Mouse (Mus musculus): Measurements from ENCODE around the gene Setd3. TPM values are rescaled to one million over a fixed set of nuclear protein-coding genes. Genes with fewer than 3 reads are reported as not detected.

Gene Setd3
- polyA plus RNA-seq, 1 experiment: 9.6 TPM

DNA sequence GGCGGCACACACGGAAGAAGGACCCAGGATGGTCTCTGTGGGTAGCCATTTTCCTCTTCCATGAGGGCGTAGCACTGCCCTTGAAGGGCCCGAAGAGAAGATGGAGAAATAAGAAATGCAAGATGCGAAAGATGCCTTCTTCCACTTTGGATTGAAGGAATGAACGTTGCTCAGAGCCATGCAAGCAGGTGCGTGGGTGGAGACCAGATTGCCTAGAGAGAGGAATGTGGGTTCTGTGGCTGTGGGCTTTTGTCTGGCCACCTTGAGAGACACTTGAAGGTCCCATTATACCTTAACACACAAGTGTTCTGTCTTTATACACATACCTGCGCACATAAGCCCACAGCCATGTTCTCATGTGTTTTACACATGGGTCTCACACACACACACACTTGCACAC lies 81.5 kb downstream of the Setd3 start:
- 90% methylated on average over 8 of the region's 8 CpGs for WGBS
- H3K36me3 ChIP-seq (ENCODE audit: control insufficient read depth, insufficient read depth, low read length): no peaks in the 10 kb centered on the region
- no peak overlapping the region for H3K27ac ChIP-seq (ENCODE audit: insufficient read depth, low read length)
- H3K4me1 ChIP-seq (ENCODE audit: control insufficient read depth, insufficient read depth, insufficient read length): peaks cover 2% of the 10 kb centered on the region; the same call in 1 of the 2 replicates
- no peak for DNase-seq (ENCODE audit: low read depth in 1 of 2, low spot score in 2 of 2)
- H3K27me3 ChIP-seq (ENCODE audit: control insufficient read depth, insufficient read depth, low read length): no peaks in the 10 kb centered on the region
- H3K4me3 ChIP-seq (ENCODE audit: extremely low read depth, insufficient read depth, insufficient read length): no peak overlapping the region
- TF ChIP-seq CTCF (IDR thresholded peaks at IDR 0.05; ENCODE audit: extremely low read depth, insufficient read depth, insufficient read length, insufficient replicate concordance) (no peak), POLR2A (IDR thresholded peaks at IDR 0.05; ENCODE audit: low read depth, low read length) (no peak)

DNA sequence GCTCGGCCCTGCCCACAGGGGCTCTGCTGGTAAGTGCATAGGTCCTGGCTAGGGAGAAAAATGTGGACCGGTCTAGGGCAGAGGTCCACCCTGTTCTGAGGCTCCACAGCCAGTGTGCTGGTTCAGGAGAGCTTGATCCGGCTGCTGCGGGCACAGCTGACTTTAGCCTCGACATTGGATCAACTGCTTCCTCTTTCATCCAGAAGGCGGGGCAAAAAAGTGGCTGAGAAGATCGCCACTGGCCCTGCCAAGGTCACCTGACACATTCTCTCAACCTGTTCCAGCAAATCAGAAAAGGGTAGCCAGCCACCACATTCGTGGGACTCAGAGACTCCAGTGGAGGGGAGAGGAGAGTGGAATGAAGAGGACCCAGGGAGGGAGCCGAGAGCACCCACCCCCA lies 90.9 kb downstream of the Setd3 start:
- Histone ChIP-seq H3K36me3 (ENCODE audit: control insufficient read depth, insufficient read depth, low read length) (no peaks in the 10 kb centered on the region), H3K27ac (ENCODE audit: insufficient read depth, low read length) (no peak overlapping the region), H3K27me3 (ENCODE audit: control insufficient read depth, insufficient read depth, low read length) (no peaks in the 10 kb centered on the region), H3K4me3 (ENCODE audit: extremely low read depth, insufficient read depth, insufficient read length) (no peak overlapping the region), H3K4me1 (ENCODE audit: control insufficient read depth, insufficient read depth, insufficient read length) (no peaks in the 10 kb centered on the region; the same call in 1 of the 2 replicates)
- TF ChIP-seq POLR2A (IDR thresholded peaks at IDR 0.05; ENCODE audit: low read depth, low read length) (no peak), CTCF (IDR thresholded peaks at IDR 0.05; ENCODE audit: extremely low read depth, insufficient read depth, insufficient read length, insufficient replicate concordance) (no peak)
- 49% methylated on average over 9 of the region's 9 CpGs for WGBS
- no peak for DNase-seq (ENCODE audit: low read depth in 1 of 2, low spot score in 2 of 2)

DNA sequence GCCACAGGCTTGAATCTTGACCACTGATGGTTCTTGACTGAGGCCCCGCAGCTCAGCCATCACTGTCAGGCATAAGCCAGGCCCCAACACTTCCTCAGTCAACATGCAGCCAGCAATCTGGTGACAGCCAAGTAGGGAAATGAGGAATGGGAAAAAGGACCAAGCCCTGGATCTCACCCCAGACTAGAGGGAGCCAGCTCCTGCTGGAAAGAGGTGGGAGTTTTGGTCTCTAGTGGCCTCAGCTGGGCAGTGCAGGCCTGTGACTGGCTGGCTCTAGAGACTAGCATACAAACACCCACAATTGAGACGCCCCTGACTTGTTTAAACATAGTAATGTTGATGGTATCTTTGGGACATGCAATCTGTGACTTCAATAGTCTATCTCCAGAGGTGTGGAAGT lies 91.6 kb downstream of the Setd3 start:
- no peak overlapping the region for H3K27ac ChIP-seq (ENCODE audit: insufficient read depth, low read length)
- WGBS: 74% methylated on average over 2 of the region's 2 CpGs
- H3K4me1 ChIP-seq (ENCODE audit: control insufficient read depth, insufficient read depth, insufficient read length): no peaks in the 10 kb centered on the region; the same call in 1 of the 2 replicates
- no peak overlapping the region for H3K4me3 ChIP-seq (ENCODE audit: extremely low read depth, insufficient read depth, insufficient read length)
- no peak for DNase-seq (ENCODE audit: low read depth in 1 of 2, low spot score in 2 of 2)
- no peaks in the 10 kb centered on the region for H3K36me3 ChIP-seq (ENCODE audit: control insufficient read depth, insufficient read depth, low read length)
- no peaks in the 10 kb centered on the region for H3K27me3 ChIP-seq (ENCODE audit: control insufficient read depth, insufficient read depth, low read length)
- TF ChIP-seq POLR2A (IDR thresholded peaks at IDR 0.05; ENCODE audit: low read depth, low read length): no peak
- TF ChIP-seq CTCF (IDR thresholded peaks at IDR 0.05; ENCODE audit: extremely low read depth, insufficient read depth, insufficient read length, insufficient replicate concordance): no peak

DNA sequence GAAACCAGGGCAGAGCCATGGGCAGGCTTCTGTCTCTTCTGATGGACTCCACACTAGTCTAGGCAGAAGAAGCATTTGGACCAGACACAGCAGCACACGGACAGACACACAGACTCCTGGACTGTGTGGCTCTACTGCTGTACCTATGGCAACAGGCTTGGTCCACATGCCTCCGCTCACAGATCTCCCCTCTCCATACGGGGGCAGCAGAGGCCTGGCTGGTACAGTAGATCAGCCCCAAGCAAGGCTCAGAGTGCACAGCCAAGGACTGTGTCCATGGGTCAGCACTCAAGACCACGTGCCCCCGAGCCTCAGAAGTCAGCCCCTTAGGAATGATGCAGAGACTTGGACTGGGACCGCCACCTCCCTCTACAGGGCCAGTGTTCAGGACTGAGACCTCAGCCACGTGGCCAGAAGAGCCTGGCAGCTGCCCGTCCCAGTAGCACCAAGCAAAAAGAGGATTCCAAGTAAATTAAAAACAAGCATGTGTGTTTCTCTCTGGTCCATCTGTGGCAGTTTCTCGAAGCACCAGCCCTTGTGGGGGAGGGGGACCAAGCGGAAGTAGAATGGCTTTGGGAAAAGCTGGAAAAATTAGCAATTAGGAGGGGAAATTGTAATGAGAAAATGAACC lies 100.9 kb downstream of the Setd3 start:
- no peaks in the 10 kb centered on the region for H3K36me3 ChIP-seq (ENCODE audit: control insufficient read depth, insufficient read depth, low read length)
- 77% methylated on average over 10 of the region's 10 CpGs for WGBS
- no peaks in the 10 kb centered on the region for H3K27me3 ChIP-seq (ENCODE audit: control insufficient read depth, insufficient read depth, low read length)
- H3K4me1 ChIP-seq (ENCODE audit: control insufficient read depth, insufficient read depth, insufficient read length): no peaks in the 10 kb centered on the region
- no peak for DNase-seq (ENCODE audit: low read depth in 1 of 2, low spot score in 2 of 2)
- TF ChIP-seq CTCF (IDR thresholded peaks at IDR 0.05; ENCODE audit: extremely low read depth, insufficient read depth, insufficient read length, insufficient replicate concordance) (no peak), POLR2A (IDR thresholded peaks at IDR 0.05; ENCODE audit: low read depth, low read length) (no peak)
- H3K27ac ChIP-seq (ENCODE audit: insufficient read depth, low read length): no peak overlapping the region
- H3K4me3 ChIP-seq (ENCODE audit: extremely low read depth, insufficient read depth, insufficient read length): no peak overlapping the region

DNA sequence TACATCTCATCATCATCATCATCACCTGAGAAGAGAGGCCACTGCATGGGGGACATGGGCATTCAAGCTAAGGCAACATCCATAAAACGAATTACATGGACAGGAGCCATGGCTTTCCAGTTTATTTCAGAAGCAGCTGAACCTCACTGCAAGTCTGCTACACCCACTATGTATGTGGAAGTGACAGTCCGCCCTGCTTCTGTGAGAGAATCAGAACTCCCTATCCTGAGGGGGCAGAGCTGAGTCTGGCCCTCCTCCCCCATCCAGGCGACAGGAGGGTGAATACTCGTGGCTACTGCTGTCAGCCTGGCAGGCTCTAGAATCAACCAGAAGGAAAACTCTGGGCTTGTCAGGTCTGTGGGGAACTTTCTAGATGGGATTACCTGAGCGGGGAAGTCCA lies 106.2 kb downstream of the Setd3 start:
- Histone ChIP-seq H3K36me3 (ENCODE audit: control insufficient read depth, insufficient read depth, low read length) (no peaks in the 10 kb centered on the region), H3K27ac (ENCODE audit: insufficient read depth, low read length) (no peak overlapping the region), H3K27me3 (ENCODE audit: control insufficient read depth, insufficient read depth, low read length) (no peaks in the 10 kb centered on the region), H3K4me1 (ENCODE audit: control insufficient read depth, insufficient read depth, insufficient read length) (no peaks in the 10 kb centered on the region), H3K4me3 (ENCODE audit: extremely low read depth, insufficient read depth, insufficient read length) (no peak overlapping the region)
- no peak for DNase-seq (ENCODE audit: low read depth in 1 of 2, low spot score in 2 of 2)
- TF ChIP-seq CTCF (IDR thresholded peaks at IDR 0.05; ENCODE audit: extremely low read depth, insufficient read depth, insufficient read length, insufficient replicate concordance): no peak
- no peak for TF ChIP-seq POLR2A (IDR thresholded peaks at IDR 0.05; ENCODE audit: low read depth, low read length)
- WGBS: 73% methylated on average over 5 of the region's 5 CpGs

DNA sequence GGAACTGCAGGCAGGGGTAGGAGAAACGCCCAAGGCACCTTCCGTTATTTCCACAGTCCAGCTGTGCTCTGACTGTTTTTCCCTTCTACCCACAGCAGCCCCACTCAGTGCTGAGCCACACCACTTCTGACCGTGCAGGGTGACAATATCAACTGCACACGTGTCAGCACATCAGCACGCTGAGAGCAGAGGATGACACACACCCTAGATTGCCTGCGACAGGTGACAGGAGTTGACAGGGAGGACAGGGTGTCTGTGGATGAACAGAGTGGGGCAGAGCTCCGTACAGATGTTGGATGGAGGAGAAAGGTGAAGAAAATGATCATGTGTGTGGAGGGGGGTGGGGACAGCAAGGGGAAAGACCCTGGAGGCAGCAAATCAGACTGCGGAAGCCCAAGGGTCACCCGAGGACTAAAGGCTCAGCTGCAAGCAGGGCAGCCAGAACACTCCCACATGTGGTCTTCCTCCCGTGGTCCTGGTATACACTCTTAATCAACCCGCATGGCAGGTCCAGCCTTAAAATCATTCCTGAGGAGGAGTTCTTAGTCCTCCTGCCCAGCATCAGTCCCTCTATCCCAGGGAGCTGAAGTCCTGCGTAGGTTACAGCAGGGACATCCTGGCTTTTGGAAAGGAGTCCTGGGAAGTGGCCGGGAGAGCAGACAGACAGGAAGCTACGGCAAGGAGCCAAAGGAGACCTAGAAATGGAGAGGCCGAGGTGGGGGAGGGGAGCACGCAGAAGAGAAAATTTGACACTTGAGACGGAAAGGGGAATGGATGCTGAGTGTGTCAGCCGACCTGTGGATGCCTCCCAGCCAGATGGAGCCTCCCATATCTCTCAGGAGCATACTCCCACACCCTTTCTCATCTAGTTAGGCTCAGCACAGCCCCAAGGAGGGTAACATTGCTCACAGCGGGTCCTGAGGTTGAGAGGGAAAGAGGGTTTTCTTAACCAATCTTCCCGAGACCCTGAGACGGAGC lies 108.1 kb downstream of the Setd3 start:
- no peak for DNase-seq (ENCODE audit: low read depth in 1 of 2, low spot score in 2 of 2)
- Histone ChIP-seq H3K36me3 (ENCODE audit: control insufficient read depth, insufficient read depth, low read length) (no peaks in the 10 kb centered on the region), H3K4me3 (ENCODE audit: extremely low read depth, insufficient read depth, insufficient read length) (no peak overlapping the region), H3K27ac (ENCODE audit: insufficient read depth, low read length) (no peak overlapping the region), H3K27me3 (ENCODE audit: control insufficient read depth, insufficient read depth, low read length) (no peaks in the 10 kb centered on the region), H3K4me1 (ENCODE audit: control insufficient read depth, insufficient read depth, insufficient read length) (no peaks in the 10 kb centered on the region)
- TF ChIP-seq POLR2A (IDR thresholded peaks at IDR 0.05; ENCODE audit: low read depth, low read length) (no peak), CTCF (IDR thresholded peaks at IDR 0.05; ENCODE audit: extremely low read depth, insufficient read depth, insufficient read length, insufficient replicate concordance) (no peak)
- 74% methylated on average over 21 of the region's 21 CpGs for WGBS
